Mouse (Mus musculus): Measurements from ENCODE around the gene Ttc41.

GRCm38 (mm10) chr10:86810000-86810399 is 104.4 kb downstream of the Ttc41 start:
- TF ChIP-seq EP300 (IDR thresholded peaks at IDR 0.05; ENCODE audit: low read depth): no peak
- no peak for TF ChIP-seq CTCF (IDR thresholded peaks at IDR 0.05; ENCODE audit: low read depth)

All from liver, postnatal 0 days (tissue).